Mouse (Mus musculus): ENCODE results near the gene Synpo2l. TPM values are rescaled to one million over a fixed set of nuclear protein-coding genes. Genes with fewer than 3 reads are reported as not detected.

Synpo2l gene
- not detected for polyA plus RNA-seq (2014; fragmentation: Illumina TruSeq; extraction: RNeasy Lipid Tissue Mini Kit (QIAGEN cat#74804))

GRCm38 (mm10) chr14:20668154-20668810 is at the start of gene Synpo2l:
Gene Synpo2l (minus strand): TSS chr14:20668354.

GRCm38 (mm10) chr14:20707201-20708190 is 39.3 kb upstream of the Synpo2l start, which contains the start of gene Zswim8:
Gene Zswim8 (plus strand): TSS chr14:20707552.

GRCm38 (mm10) chr14:20702741-20703381 is 34.7 kb upstream of the Synpo2l start, which contains the start of gene Chchd1:
Gene Chchd1 (plus strand): TSS chr14:20703006.

GRCm38 (mm10) chr14:20694884-20695760 is 27.0 kb upstream of the Synpo2l start, which contains the start of gene Fut11:
Gene Fut11 (plus strand): TSS chr14:20694968.

GRCm38 (mm10) chr14:20674064-20674833 is 6.1 kb upstream of the Synpo2l start, which contains the start of gene Sec24c:
Gene Sec24c (plus strand): TSS chr14:20674308.

GRCm38 (mm10) chr14:20656361-20656760 is 11.8 kb downstream of the Synpo2l start, which contains the start of gene Myoz1:
Gene Myoz1 (minus strand): TSS chr14:20656540.

GRCm38 (mm10) chr14:20640644-20641437 is 27.3 kb downstream of the Synpo2l start, which contains the start of gene Usp54:
Gene Usp54 (minus strand): TSS chr14:20641063.

Other genes starting within 250 kb of the Synpo2l start
- 6.6 TPM for gene Cfap70, start 216.1 kb downstream of the Synpo2l start, polyA plus RNA-seq (2014; fragmentation: Illumina TruSeq; extraction: RNeasy Lipid Tissue Mini Kit (QIAGEN cat#74804))
- 101 TPM for gene Anxa7, start 188.2 kb downstream of the Synpo2l start, polyA plus RNA-seq (2014; fragmentation: Illumina TruSeq; extraction: RNeasy Lipid Tissue Mini Kit (QIAGEN cat#74804))
- 0.48 TPM for gene Mss51, start 171.5 kb downstream of the Synpo2l start, polyA plus RNA-seq (2014; fragmentation: Illumina TruSeq; extraction: RNeasy Lipid Tissue Mini Kit (QIAGEN cat#74804))
- 278 TPM for gene Ppp3cb, start 121.8 kb downstream of the Synpo2l start, polyA plus RNA-seq (2014; fragmentation: Illumina TruSeq; extraction: RNeasy Lipid Tissue Mini Kit (QIAGEN cat#74804))
- gene Usp54, start 27.3 kb downstream of the Synpo2l start, polyA plus RNA-seq (2014; fragmentation: Illumina TruSeq; extraction: RNeasy Lipid Tissue Mini Kit (QIAGEN cat#74804)), result 16.6 TPM
- gene Myoz1, start 11.8 kb downstream of the Synpo2l start, polyA plus RNA-seq (2014; fragmentation: Illumina TruSeq; extraction: RNeasy Lipid Tissue Mini Kit (QIAGEN cat#74804)), result not detected
- gene Sec24c, start 6.0 kb upstream of the Synpo2l start, polyA plus RNA-seq (2014; fragmentation: Illumina TruSeq; extraction: RNeasy Lipid Tissue Mini Kit (QIAGEN cat#74804)), result 47.9 TPM
- 63.7 TPM for gene Fut11, start 26.6 kb upstream of the Synpo2l start, polyA plus RNA-seq (2014; fragmentation: Illumina TruSeq; extraction: RNeasy Lipid Tissue Mini Kit (QIAGEN cat#74804))
- 142 TPM for gene Chchd1, start 34.7 kb upstream of the Synpo2l start, polyA plus RNA-seq (2014; fragmentation: Illumina TruSeq; extraction: RNeasy Lipid Tissue Mini Kit (QIAGEN cat#74804))
- gene Zswim8, start 39.2 kb upstream of the Synpo2l start, polyA plus RNA-seq (2014; fragmentation: Illumina TruSeq; extraction: RNeasy Lipid Tissue Mini Kit (QIAGEN cat#74804)), result 6.8 TPM
- gene Ndst2, start 66.2 kb upstream of the Synpo2l start, polyA plus RNA-seq (2014; fragmentation: Illumina TruSeq; extraction: RNeasy Lipid Tissue Mini Kit (QIAGEN cat#74804)), result 3.0 TPM
- 99.3 TPM for gene Camk2g, start 125.7 kb upstream of the Synpo2l start, polyA plus RNA-seq (2014; fragmentation: Illumina TruSeq; extraction: RNeasy Lipid Tissue Mini Kit (QIAGEN cat#74804))
- 64.6 TPM for gene Plau, start 168.3 kb upstream of the Synpo2l start, polyA plus RNA-seq (2014; fragmentation: Illumina TruSeq; extraction: RNeasy Lipid Tissue Mini Kit (QIAGEN cat#74804))